Mouse (Mus musculus) thymus, postnatal 36 days (tissue): Measurements from ENCODE around the gene Txlna.

Experiments
- DNase-seq, 2 experiments: peaks; one replicate each; pipeline ENCODE4 v3.0.0; 2022; ENCODE audit warnings: mixed read lengths in 2 of 2

Txlna gene

DNA sequence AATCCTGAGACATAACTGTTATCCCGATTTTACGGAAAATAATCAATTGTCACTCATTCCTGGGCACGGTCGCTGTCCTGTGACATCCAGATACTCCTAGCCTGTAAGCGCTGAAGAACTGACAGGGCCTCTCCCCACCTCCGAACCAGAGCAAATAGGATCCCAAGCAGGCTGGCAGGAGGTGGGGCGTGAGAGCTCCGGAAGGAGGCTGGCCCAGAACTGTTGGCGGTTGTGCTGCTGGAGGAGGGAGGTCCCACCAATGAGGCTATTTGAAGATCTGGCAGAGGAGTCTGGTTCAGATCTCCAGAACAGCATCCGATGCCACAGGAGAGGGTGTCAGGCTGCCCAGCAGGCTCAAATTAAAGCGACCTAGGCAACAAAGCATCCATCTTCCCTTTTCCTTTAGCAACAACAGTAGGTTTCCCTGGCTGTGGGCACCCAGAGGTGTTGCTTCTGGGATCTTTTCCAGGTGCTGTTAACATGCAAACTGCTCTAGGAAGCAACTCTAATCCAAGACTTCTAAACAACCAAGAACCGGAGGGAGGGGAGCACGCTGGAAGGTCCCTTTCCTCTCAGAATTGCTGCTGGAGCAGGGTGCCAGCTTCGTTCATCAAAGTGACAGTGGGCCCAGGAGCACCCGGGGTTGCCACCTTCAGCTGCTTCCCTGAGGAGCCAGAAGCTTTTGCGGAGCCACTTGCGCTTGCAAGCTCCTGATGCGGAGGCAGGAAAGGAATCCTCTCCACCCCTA, 16.4 kb downstream of the Txlna start:
- DNase-seq: peak; percentile 79 to 91

DNA sequence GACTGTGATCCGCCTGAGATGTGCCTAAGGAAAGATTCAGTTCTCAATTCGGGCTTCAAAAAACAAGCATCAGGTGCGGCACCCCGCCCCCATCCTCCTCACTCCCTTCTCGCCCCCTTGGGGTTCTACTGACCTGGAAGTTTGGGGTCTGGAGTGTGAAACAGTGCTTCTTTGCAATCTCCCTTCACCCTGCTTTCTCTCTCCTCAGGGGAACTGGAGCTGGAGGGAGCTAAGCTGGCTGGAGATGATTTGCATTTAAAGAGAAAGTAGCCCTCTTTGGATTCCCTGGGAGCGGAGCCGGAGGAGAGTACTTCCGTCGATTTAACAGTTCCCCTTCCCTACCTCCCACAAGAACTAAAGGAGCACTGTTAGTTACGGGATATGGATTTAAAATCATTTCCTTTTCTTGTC, 17.2 kb downstream of the Txlna start, which contains the start of gene Ccdc28b:
TSS of gene Ccdc28b (minus strand) at position 267 of the 411 bp plus-strand sequence.
- peak; percentile 54 to 58 for DNase-seq

DNA sequence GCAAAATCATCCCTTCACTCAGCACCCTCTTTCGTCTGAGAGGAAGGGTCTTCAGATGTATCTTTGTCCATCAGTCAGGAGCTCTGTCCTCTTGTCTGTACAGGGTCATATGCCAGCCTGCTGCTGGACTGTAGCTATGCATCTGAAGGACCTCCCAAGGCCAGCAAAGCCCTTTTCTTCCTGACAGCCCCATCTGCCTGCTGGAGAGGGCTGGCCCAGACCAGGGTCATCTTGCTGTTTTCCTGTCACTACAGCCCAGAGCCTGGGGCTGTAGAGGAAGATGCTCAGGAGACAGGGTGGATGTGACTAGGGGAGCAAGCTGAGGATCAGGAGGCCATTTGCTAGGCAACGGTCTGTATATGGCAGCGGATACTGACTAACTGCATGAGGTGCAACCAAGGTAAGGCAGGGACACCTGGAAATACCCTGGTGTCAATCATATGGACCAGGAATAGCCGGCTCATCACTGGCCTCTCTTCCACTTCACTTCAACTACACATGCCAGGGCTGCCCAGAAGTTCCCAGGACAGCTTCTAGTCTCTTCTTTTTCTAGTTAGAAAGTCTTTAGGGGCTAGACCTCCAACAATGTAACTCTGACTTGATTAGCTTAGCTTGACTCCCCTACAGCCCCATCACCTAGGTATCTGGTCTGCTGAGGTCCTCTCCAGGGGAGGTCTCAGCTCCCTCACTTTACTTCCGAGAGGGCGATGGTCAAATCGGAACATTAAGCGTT, 17.9 kb downstream of the Txlna start:
- DNase-seq: no peak

DNA sequence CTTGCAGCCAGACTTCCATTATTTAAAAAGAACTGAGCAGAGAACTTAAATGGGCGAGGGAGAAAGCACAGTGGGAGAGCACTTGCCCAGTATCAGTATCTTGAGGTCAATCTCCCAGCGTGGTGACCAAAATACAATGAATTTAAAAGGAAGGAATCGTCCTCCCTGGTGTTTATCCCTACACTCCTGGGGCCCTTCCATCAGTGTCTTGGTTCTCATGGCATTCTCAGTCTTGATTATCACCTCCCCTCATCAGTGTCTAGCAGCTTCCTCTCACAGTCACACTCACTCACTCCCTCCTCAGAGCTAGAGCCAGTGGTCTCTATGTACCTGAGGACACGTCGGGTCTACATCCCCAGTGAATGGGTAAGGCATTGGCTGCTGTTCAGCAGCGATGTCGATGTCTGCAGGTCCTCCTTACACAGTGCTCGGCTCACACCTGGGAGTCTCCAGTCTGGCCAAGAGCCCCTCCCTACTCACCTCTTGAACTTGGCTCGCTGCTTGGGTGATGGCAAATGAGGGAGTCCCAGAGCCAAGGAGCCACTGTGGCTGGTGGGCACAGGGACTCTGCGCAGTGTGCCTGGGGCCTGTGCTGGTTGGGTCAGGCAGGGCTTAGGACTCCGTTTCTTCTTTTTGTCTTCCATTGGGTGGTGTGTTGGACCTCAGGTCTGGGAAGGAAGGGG, 18.6 kb downstream of the Txlna start:
- DNase-seq: no peak

DNA sequence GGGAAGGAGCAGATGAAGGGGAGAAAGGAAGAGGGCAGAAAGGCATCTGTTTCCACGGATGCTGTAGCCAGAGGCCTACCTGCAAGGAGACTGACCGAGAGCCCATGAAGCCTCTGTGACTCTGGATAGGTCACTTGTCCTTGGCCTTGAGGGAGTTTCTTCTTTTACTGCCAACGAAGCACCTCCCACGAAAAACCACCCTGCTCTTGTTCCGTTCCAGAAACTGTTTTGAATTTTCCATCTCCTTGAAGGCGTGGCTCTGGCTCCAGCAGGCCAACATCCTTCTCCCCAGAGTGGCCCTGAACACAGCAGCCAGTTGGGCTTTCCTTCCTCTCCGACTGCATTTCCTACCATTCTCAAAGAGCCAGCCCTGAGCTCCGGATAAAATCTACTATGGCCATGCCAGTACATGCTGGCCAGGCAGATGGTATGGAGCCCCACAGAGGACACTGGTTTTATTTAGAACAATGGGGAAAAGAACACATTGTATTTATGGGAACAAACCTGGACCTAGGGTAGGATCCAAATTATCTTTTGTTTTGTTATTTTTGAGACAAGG, 19.5 kb downstream of the Txlna start:
- DNase-seq: no peak

DNA sequence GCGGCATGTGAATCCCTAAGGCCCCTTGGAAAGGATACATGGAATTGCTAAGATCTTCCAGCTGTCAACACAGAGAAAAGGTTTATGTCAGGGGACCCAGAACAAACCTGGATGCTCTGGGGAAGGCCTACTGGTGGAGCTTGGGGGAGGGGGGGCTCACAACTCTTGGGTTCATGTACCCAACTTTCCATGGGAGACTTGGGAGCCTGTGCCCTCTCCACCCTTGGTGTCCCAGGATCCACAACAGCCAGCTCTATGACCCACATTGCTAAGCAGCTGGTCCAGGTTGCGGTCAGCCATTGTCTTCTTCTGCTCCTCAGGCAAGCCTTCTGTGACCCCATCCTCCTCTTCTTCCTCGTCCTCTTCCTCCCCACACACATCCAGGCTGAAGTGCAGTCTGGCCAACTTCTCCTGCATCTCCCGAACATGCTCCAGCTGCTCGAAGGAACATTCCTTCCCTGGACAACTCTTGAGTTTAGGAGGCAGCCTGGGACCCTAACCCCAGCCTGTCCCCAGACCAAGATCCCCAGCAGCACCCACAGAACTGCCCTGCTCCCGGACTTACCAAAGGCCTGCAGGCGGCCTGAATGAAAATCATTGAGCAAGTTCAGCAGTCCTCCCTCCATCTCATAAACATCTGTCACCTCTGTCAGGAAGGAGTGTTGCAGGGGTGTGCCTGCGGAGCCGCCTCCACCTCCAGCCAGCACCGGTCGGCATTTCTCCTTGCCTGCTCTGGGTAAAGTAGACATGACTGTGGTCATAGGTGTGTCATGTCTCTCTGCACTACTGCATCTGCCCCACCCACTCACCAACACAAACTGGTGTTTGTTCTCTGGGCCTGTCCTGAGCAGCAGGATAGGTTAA, 20.2 kb downstream of the Txlna start:
- DNase-seq: no peak

DNA sequence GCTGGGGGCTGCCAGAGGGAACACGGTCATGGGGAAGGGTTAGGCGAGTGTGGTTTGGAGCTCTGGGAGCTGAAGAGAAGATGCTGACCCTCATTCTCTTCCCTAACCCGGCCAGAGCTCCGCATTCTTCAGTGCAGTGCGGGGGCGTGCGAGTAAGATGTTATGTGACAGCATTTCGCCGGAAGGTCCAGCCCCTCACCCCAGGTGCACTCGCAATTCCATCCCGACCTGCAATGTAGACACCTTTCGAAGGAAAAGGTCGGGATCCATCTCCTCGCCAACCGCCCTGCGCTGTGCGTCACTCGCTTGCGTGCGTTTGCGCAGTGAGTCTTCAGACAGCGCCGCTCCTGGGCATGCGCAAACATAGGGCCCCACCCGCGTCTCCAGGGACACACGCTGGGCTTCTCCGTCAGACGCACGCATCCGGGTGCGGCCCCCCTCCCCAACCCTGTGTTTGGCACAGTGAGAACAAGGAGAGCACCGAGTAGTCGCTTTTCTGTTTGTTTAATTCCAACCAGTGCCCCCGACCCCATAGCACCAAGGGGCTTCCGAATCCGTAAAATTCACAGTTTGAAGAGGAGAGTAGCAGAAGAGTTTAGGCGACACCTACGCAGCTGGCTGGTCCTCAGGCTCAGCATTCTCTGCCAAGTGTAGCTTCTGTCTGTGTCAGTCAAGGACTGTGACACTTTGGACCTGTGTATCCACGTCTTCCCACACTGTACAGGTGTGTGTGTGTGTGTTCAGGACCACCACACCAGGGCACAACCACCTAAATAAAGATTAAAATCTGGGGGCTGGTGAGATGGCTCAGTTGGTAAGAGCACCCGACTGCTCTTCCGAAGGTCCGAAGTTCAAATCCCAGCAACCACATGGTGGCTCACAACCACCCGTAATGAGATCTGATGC, 21.8 kb downstream of the Txlna start, which contains the start of gene Iqcc:
TSS of gene Iqcc (minus strand) at position 314 of the 906 bp plus-strand sequence.
- peak; percentile 94 to 97 for DNase-seq

DNA sequence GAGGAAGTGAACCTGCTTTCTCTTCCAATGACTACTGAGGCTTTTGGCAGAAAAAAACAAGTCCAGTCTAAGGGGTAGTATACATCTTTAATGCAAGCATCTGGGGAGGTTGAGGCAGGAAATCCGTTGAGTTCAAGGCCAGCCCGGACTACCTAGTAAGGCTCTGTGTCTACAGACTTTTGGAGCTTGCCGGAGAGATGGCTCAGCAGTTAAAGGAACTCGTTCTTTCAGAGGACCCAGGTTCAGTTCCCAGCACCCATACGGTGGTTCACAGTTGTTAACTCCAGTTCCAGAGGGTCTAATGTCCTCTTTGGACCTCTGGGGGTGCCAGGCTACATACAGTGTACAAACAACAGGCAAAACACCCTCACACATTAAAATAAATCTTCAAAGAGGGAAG, 22.8 kb downstream of the Txlna start:
- DNase-seq: no peak

DNA sequence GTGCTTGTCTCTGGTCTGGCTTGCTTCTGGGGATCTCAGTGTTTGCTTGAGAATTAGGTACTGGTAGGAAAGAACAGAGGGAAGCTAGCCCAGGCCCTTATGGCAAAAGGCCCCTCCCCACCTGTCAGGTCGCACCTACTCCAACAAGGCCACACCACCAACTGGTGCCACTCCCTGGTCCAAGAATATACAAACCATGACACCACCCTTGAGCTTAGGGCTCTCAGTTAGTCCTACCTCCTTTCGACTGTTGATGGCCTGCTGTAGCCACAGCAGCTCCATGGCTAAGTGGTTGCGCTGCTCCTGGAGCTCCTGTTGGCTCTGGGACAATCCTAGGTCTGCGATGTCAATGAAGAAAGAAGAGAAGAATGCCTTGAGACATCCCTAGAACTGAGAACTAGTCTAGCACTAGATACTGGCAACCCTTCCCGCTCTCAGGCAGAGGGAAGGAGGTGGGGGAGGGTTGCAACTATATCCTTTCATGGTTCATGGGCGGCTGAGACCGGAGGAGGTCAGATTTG, 23.7 kb downstream of the Txlna start:
- no peak for DNase-seq

DNA sequence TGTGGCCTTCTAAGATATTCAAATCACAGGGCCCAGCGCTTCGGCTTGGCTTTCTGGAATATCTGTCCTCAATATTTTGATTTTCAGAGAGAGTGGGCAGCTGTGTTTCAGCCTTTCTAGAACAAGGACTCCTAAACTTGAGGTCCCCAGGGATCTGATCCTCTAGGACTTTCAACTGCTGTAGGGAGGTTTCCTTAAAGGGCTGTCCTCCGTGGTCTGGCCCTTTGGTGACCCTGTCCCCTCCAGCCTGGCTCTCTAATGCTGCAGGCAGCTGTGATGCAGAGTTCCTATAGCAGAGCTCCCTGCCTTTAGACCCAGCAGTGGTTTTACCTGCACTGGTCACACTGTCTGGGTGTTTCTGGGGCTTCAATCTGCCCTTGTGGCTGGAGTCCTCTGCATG, 24.2 kb downstream of the Txlna start:
- DNase-seq: no peak

DNA sequence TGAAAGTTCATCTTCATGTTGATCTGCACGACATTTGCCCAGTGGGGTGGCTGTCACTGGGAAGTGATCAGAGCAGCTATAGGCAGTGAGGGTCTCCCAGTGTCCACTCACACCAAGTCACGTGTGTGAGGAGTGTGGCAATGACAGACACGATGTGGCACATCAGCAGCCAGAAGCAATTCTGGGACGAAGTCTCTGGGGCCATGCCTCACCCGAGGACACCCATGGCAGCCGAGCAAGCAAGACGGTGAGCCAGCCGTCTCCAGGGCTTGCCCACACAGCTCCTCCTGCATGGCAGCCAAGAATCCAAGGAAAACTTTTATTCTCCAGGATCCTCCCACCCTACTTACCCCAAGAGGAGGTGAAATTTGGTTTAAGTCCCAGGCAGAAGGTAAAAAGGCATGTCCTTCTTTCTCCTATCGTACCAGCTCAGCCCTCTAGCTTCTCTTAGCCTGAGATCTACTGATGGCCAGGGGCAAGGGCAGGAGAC, 25.0 kb downstream of the Txlna start:
- DNase-seq: no peak

DNA sequence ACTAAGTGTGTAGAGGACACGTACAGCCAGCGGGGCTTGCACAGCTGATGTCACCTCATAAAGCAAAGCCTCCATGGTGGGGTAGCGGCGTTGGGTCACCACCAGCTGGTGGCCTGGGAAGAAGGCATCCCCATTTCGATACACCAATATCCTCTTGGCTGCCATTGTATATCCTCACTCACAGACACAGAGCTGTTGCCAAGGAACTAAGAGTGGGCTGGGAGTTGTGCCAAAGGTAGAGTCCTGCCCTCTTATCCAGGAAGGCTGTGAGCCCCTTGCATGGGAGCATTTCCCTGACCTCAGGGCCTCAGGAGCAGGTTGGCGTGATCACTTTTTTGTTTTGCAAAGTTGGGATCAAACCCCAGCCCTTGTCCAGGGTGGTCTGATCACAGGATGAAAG, 26.8 kb downstream of the Txlna start, which contains the start of gene Dcdc2b:
TSS of gene Dcdc2b (minus strand) at position 165 of the 400 bp plus-strand sequence.
- no peak for DNase-seq

DNA sequence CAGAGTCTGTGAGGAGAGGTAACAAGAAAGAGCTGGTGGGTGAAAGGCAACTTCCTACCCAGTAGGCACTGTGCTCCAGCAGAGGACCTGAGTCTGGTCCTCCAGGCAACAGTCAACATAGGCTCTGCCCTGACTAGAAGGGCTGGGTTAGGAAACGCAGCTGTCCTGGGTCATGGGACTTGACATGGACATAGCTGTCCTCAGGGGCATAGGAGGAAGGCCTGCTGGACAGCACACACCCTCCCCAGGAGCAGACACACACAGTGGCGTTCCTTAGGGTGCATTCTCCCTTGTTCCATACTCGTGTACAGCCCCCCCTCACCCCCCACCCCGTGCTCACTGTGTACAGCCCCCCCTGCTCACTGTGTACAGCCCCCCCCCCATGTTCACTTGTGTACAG, 30.4 kb downstream of the Txlna start:
- DNase-seq: no peak

DNA sequence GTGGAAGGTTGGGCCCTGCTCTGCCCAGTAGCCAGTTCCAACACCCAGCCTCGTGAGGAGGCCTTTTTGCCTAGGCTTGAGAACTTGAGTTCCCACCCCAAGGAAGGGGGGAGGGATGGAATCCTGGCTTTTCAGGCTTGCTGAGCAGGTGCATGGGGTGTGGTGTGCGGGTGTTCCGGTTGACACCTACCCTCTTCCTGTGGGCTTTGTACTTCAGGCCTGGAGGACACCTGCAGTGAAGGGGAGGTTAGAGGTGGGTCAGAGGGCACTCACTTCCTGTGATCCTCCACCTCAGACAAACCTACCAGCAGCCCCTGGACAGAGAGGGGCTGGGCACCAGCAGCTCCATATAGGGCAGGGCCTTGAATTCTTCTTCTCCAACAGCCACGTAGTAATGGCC, 30.8 kb downstream of the Txlna start:
- DNase-seq: peak; percentile 79 to 89

DNA sequence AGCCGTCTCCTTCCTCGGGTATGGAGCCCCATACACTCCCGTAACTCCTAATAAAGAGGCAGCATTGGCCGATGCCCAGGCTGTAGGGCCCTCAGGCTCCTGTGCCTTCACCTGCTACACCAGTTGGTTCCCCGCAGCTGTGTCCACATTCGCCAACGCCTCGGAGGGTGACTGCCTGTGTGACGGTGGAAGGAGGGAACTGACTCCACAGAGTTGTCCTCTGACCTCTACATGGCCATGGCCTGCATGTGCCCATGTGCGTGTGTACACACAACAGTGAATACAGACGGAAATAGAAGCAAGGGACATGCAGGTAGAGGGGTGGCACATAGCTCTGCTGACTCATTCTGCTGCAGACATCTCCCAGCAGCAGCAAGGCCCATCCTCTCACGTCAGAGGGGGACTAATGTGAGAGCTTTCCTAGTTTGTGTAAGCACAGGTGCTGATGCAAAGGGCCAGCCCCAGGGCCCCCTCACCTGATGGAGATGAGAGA, 31.7 kb downstream of the Txlna start:
- peak; percentile 39 to 58 for DNase-seq

DNA sequence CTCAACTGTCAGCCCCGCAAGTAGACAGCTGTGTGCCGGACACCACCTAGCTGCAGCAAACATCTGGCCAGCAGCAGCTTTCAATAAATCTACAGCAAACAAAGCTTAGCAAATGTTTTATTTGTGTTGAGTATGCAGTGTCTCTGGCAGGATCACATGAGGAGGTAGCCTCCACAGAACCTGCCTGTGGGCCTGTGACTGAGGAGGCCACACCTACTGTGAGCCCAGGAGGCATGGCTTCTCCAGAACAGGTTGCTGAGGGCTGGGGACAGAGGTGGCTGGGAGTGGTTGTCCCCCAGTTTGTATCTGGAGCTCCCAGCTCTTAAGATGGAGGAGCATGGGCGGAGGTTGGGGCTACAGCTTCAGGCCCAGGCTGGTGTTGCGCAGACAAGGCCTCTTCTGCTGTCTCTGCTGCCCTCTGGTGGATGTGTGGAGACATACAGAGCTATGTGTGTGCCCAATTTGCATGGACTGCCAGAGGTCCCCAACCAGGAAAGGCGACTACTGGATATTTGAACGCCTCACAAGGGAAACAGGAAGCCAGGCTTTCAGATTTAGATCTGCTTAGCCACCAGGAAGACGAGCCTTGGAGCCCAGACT, 32.3 kb downstream of the Txlna start:
- peak; percentile 77 to 82 for DNase-seq

DNA sequence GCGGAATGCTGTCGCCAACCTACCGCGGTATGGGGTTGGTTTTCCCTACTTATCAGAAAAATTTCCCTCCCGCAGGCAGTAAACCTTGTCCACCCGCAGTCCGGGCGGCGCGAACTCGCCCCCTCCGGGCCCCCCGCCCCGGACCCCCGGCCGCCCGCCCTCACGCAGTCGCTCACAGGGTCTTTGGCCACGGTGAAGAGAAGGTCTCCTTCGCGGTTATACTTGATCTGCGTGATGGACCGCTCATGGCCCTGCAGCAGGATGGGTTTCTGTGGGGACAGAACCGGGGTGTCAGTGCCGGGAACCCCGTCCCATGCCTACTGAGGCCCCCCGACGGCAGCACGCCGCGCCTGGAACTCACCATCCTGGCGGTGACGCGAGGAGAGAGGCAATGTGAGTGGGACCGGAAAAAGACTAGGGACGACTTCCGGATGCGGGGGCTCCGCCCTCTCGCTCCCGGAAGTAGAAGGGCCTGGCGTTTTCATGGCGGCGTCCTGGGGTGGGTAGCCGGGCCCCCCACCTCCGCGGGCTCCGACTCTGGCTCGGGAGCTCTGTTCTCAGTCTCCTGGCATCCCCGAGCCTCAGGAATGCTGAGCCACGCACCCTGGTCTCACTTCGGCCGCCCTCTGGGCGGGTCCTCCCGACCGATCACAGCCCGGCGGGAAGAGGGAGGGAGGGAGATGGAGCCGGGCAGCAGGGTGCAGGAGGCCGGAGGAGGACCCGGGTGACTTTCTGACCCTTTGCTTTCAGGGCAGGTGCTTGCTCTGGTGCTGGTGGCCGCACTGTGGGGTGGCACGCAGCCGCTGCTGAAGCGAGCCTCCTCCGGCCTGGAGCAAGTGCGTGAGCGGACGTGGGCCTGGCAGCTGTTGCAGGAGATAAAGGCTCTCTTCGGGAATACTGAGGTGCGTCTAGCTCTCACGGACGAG, 40.4 kb downstream of the Txlna start, which contains the start of the genes Eif3i and Tmem234:
TSS of gene Eif3i (minus strand) at position 416 of the 926 bp plus-strand sequence.
TSS of gene Tmem234 (plus strand) at position 436 of the 926 bp plus-strand sequence.
- DNase-seq: peak; percentile 82 to 88

DNA sequence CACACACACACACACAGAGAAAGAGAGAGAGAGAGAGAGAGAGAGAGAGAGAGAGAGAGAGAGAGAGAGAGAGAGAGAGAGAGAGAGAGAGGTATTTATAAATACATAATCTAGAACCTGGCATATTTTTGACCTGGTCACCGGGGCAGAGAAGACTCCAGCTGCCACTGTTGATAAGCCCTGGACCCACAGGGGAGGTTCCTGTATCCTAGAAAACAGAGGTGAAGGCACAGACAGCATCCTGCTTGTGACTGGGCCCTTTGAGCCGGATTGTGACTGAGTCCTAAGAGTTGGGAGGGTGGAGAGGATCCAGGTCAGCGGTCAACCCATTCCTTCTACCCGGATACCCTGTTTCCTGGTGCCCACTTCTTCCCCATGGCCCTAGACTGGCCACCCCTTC, 52.0 kb downstream of the Txlna start:
- DNase-seq: no peak

DNA sequence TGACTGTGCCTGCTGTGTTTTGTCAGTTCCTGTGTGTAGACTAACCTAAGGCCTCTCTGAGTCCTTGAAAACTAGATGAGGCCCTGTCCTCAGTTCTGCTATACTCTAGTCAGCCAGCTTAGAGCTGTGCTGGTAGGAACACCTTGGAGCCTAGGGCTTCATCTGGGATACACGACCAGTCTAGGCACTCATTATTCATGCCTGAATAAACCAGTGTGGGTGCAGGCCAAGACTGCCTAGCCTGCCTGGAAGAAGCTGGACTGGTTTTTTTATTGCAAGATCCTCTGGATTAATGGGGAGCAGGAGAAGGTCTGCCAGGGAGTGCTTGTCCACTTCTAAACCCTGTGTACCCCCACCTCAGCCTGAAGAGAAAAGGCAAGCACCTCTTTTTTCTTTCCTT, 53.9 kb downstream of the Txlna start:
- DNase-seq: no peak
